Mouse (Mus musculus): ENCODE measurements at regions not wholly inside any gene's neighbourhood (a gene's known extent, or its start where the extent isn't known, plus 50 kb on each side); places are given as distances from the start of the nearest gene placed in this dataset.

DNA sequence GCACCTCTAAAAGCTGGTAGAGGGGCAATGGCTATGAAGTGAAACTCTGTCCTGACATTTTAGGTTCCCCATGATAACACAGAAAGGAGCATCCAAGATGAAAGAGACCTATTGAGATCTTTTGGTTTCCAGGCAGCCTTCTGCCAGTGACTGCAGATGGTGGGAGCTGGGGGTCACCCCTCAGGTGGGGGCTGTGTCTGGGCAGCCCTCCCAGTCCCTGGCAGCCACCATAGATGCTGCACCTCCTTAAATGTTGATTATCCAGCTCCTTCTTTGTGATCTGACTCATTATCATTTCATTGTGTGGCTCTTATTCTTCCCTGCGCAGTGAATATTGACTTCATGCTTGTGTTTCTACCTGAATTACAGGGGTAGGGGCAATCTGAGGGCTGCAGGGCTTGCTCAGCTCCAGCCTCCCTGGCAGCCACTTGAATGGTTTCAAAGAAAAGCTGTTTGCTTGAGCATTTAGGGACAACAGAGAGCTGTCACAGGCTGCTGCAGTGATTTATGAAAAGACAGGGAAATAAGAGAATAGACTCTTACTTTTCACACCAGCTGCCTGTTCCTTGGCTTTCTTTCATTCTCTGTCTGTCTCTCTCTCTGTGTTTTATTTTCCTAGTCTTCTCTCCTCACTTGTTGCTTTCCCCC, 113.1 kb upstream of the Jag1 start:
- DNase-seq (ENCODE audit: low spot score), result no peak
- ATAC-seq (ENCODE audit: low read depth), result no peak
- 67% methylated on average over 1 of the region's 1 CpGs for WGBS

DNA sequence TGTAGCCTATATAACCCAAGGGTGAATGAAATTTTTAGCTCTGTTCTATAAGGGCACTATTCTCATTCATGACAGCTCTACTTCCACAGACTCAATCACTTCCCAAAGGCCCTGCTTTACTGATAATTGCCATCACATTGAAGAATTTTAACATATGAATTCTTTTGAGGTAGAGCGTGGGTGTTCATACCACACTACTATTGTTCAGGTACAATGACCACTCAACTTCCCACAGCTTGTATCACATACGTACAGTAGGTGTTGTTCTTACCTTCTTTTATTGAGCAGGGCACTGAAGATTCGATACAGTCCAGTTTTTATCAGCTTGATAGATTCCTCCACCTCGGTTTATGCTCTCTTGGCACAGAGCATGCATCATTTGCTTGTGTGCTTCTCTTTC, 111.1 kb upstream of the Jag1 start:
- Histone ChIP-seq H3K9me3 (ENCODE audit: control insufficient read depth, low read length) (no peaks in the 10 kb centered on the region), H3K4me3 (ENCODE audit: low read depth, low read length) (no peak overlapping the region), H3K4me1 (ENCODE audit: control insufficient read depth, insufficient read depth, low read length) (peaks cover 4% of the 10 kb centered on the region; the same call in 1 of the 2 replicates), H3K27ac (replicated peaks; ENCODE audit: low read depth, low read length) (no peak overlapping the region), H3K36me3 (ENCODE audit: control insufficient read depth, insufficient read depth, low read length) (no peaks in the 10 kb centered on the region), H3K9ac (ENCODE audit: low read depth, low read length) (no peak overlapping the region), H3K27me3 (replicated peaks; ENCODE audit: control insufficient read depth, insufficient read depth, low read length) (no peaks in the 10 kb centered on the region), H3K4me2 (ENCODE audit: low read depth, low read length) (no peak overlapping the region)
- ATAC-seq (ENCODE audit: low read depth) (no peak), DNase-seq (ENCODE audit: low spot score) (no peak)
- 87% methylated on average over 4 of the region's 4 CpGs for WGBS

More for the DNA sequence above, 113.1 kb upstream of the Jag1 start:
- Histone ChIP-seq H3K4me2 (ENCODE audit: low read depth, low read length) (no peak overlapping the region), H3K4me1 (ENCODE audit: control insufficient read depth, insufficient read depth, low read length) (peaks cover 4% of the 10 kb centered on the region; the same call in 1 of the 2 replicates), H3K9ac (ENCODE audit: low read depth, low read length) (no peak overlapping the region), H3K36me3 (ENCODE audit: control insufficient read depth, insufficient read depth, low read length) (no peaks in the 10 kb centered on the region), H3K27ac (replicated peaks; ENCODE audit: low read depth, low read length) (no peak overlapping the region), H3K4me3 (ENCODE audit: low read depth, low read length) (no peak overlapping the region), H3K27me3 (replicated peaks; ENCODE audit: control insufficient read depth, insufficient read depth, low read length) (no peaks in the 10 kb centered on the region), H3K9me3 (ENCODE audit: control insufficient read depth, low read length) (no peaks in the 10 kb centered on the region)

DNA sequence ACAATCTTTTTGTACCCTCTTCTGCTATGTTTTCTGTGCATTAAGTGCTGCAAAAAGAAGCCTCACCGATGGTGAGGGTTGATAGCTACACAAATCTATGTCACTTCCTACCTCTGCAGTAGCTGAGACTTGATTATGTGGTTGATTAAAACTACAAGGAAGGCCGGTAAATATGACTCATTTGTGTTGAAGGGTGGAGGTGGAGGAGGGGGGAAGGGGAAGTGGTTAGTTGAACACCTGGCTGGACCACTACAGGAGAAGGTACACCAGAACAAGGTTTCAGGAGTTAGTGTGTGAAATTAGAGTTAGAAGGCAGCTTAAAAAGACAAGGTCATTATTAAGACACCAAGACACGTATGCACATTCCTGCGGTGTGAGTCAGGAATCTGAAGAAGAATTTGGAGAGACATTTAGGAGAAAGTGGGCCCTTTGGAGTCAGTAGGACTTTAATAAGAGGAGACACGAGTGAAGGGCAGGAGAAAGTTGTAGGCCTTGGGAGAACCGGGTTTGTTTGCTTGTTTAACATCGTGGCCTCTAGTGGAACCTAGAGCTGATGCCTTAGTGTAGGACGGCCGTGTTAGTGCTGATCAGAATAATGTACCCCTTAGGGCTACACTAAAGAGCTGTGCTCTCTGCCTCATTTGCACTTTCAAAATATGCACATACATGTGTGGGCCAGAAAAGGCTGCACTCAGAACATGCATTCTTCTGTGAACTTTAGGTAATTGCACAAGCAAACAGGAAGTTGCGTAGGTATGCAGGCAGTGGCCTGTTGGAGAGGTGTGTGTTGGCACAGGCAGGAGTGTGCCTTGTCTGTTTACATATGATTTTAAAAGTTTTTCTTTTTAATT, 108.5 kb upstream of the Jag1 start:
- WGBS, result 64% methylated on average over 10 of the region's 10 CpGs
- H3K27me3 ChIP-seq (replicated peaks; ENCODE audit: control insufficient read depth, insufficient read depth, low read length), result no peaks in the 10 kb centered on the region
- DNase-seq (ENCODE audit: low spot score) (no peak), ATAC-seq (ENCODE audit: low read depth) (no peak)
- H3K9ac ChIP-seq (ENCODE audit: low read depth, low read length), result no peak overlapping the region
- H3K27ac ChIP-seq (replicated peaks; ENCODE audit: low read depth, low read length), result no peak overlapping the region
- no peak overlapping the region for H3K4me3 ChIP-seq (ENCODE audit: low read depth, low read length)
- no peak overlapping the region for H3K4me2 ChIP-seq (ENCODE audit: low read depth, low read length)
- no peaks in the 10 kb centered on the region for H3K9me3 ChIP-seq (ENCODE audit: control insufficient read depth, low read length)
- peaks cover 4% of the 10 kb centered on the region; the same call in 1 of the 2 replicates for H3K4me1 ChIP-seq (ENCODE audit: control insufficient read depth, insufficient read depth, low read length)
- H3K36me3 ChIP-seq (ENCODE audit: control insufficient read depth, insufficient read depth, low read length), result no peaks in the 10 kb centered on the region

DNA sequence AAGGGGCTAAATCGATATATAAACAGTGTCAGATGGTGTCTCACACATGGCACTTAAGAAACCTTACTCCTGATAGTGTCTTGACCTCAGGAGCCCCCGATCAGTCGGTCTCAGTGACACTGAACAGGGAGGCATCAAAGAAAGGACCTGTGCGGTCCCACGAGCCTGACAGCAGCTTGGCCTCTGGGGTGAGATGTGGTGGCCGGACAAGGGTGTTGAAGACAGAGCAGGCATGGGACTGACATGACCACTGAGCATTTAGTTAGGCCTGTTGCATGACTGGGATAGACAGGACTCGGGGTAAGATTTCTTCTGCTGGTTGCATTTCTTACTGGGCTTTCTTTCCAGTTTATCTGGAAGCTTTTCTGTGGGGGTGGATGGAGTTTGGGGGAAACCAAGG, 99.3 kb upstream of the Jag1 start:
- ATAC-seq (ENCODE audit: low read depth) (no peak), DNase-seq (ENCODE audit: low spot score) (no peak)
- Histone ChIP-seq H3K4me1 (ENCODE audit: control insufficient read depth, insufficient read depth, low read length) (no peaks in the 10 kb centered on the region), H3K9me3 (ENCODE audit: control insufficient read depth, low read length) (no peaks in the 10 kb centered on the region), H3K4me2 (ENCODE audit: low read depth, low read length) (no peak overlapping the region), H3K9ac (ENCODE audit: low read depth, low read length) (no peak overlapping the region), H3K27ac (replicated peaks; ENCODE audit: low read depth, low read length) (no peak overlapping the region), H3K27me3 (replicated peaks; ENCODE audit: control insufficient read depth, insufficient read depth, low read length) (no peaks in the 10 kb centered on the region), H3K36me3 (ENCODE audit: control insufficient read depth, insufficient read depth, low read length) (no peaks in the 10 kb centered on the region), H3K4me3 (ENCODE audit: low read depth, low read length) (no peak overlapping the region)
- WGBS, result 40% methylated on average over 7 of the region's 7 CpGs

DNA sequence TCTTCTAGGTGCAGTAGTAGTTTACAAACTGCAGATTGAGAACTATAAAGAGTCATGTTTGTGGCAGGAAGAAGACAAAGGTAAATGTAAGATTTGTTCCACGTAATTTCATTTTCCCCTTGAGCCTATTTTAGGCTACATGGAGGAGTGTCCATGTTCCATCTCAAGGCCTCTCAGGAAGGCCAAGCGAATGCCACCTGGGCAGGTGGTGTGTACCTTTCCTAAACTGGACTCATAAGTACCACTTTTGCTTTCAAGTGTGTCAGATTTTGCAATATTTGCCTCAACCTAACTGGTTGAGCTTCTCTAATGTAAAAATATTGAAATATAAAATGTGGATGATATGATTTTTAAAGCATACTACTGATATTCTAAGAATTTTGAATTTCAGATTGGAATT, 91.4 kb upstream of the Jag1 start:
- Histone ChIP-seq H3K9me3 (ENCODE audit: control insufficient read depth, low read length) (no peaks in the 10 kb centered on the region), H3K4me1 (ENCODE audit: control insufficient read depth, insufficient read depth, low read length) (0 out of 2 replicates have a peak, but pooled peaks cover 5% of the 10 kb centered on the region), H3K27ac (replicated peaks; ENCODE audit: low read depth, low read length) (no peak overlapping the region), H3K9ac (ENCODE audit: low read depth, low read length) (no peak overlapping the region), H3K27me3 (replicated peaks; ENCODE audit: control insufficient read depth, insufficient read depth, low read length) (no peaks in the 10 kb centered on the region), H3K4me3 (ENCODE audit: low read depth, low read length) (no peak overlapping the region), H3K4me2 (ENCODE audit: low read depth, low read length) (no peak overlapping the region), H3K36me3 (ENCODE audit: control insufficient read depth, insufficient read depth, low read length) (no peaks in the 10 kb centered on the region)
- 93% methylated on average over 2 of the region's 2 CpGs for WGBS
- DNase-seq (ENCODE audit: low spot score) (no peak), ATAC-seq (ENCODE audit: low read depth) (no peak)

DNA sequence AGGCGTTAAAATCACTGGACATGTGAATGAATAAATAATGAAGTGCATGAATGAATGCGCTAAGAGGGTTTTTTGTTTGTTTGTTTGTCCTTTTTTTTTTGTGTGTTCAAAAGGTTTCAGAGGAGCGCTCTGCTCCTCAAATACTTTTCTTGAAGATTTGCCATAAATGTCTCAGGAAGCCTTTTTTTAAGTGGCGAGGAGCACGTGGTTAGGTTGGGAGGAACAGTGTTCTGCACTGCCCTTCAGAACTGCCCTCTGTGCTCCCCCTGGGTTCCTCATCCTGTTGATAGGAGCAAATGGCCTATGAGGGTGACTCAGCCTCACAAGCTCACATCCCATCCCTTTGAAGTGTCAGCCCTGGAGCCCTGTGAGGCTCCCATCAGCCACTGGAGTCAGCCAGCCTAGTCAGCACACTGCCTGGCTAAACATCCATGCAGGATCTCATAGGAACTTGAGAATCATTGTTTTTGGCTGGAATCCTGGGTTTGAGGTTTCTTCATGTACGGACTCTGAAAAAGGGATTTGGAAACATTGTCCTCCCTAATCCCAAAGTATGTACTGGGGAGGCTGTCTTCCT, 87.9 kb upstream of the Jag1 start:
- no peaks in the 10 kb centered on the region for H3K27me3 ChIP-seq (replicated peaks; ENCODE audit: control insufficient read depth, insufficient read depth, low read length)
- no peak overlapping the region for H3K9ac ChIP-seq (ENCODE audit: low read depth, low read length)
- DNase-seq (ENCODE audit: low spot score), result peak; percentile 88
- H3K4me1 ChIP-seq (ENCODE audit: control insufficient read depth, insufficient read depth, low read length), result 0 out of 2 replicates have a peak, but pooled peaks cover 5% of the 10 kb centered on the region
- no peak overlapping the region for H3K4me3 ChIP-seq (ENCODE audit: low read depth, low read length)
- H3K9me3 ChIP-seq (ENCODE audit: control insufficient read depth, low read length), result no peaks in the 10 kb centered on the region
- no peaks in the 10 kb centered on the region for H3K36me3 ChIP-seq (ENCODE audit: control insufficient read depth, insufficient read depth, low read length)
- no peak overlapping the region for H3K27ac ChIP-seq (replicated peaks; ENCODE audit: low read depth, low read length)
- WGBS, result 71% methylated on average over 6 of the region's 6 CpGs
- H3K4me2 ChIP-seq (ENCODE audit: low read depth, low read length), result no peak overlapping the region
- peak; percentile 79 for ATAC-seq (ENCODE audit: low read depth)

DNA sequence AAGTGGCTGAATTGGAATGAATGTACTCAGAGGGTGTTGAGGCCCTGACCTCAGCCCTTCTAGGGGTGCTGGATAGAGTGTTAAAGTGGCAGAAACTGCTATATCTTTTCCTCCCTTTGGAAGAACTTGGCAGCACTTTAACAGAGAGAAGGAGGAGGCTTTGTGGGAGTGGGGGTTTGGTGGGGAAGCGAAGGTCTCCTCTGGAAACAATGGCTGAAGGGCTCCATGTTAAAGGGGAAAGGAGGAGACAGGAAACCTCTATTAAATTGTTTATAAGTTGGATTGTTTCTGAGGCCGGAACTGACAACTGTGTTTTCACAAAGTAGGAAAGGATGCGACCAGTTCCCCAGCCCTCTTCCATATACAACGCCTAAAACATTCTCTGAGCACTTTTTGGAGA, 83.7 kb upstream of the Jag1 start:
- no peak overlapping the region for H3K27ac ChIP-seq (replicated peaks; ENCODE audit: low read depth, low read length)
- no peak overlapping the region for H3K4me2 ChIP-seq (ENCODE audit: low read depth, low read length)
- H3K36me3 ChIP-seq (ENCODE audit: control insufficient read depth, insufficient read depth, low read length), result no peaks in the 10 kb centered on the region
- H3K9me3 ChIP-seq (ENCODE audit: control insufficient read depth, low read length), result no peaks in the 10 kb centered on the region
- 0 out of 2 replicates have a peak, but pooled peaks cover 5% of the 10 kb centered on the region for H3K4me1 ChIP-seq (ENCODE audit: control insufficient read depth, insufficient read depth, low read length)
- DNase-seq (ENCODE audit: low spot score) (no peak), ATAC-seq (ENCODE audit: low read depth) (no peak)
- H3K9ac ChIP-seq (ENCODE audit: low read depth, low read length), result no peak overlapping the region
- H3K4me3 ChIP-seq (ENCODE audit: low read depth, low read length), result no peak overlapping the region
- WGBS, result 89% methylated on average over 4 of the region's 4 CpGs
- no peaks in the 10 kb centered on the region for H3K27me3 ChIP-seq (replicated peaks; ENCODE audit: control insufficient read depth, insufficient read depth, low read length)

DNA sequence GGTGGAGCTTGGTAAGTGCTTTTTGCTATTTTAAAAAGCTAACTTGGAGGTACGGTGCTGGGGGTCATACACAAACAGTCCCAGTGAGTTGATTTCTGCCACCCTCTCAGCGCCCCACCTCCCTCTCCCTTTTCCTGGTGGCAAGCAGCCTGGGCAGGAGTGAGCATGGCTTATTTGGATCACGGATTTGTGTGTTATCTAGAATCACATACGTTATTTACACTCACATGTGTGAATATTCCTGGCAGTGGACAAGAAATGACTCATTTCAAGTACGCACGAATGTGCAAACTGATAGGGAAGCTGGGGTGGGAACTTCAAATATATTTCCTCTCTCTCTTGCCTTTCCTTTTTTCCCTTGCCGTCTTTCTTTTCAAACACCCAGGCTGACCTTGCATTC, 75.7 kb upstream of the Jag1 start:
- no peaks in the 10 kb centered on the region for H3K36me3 ChIP-seq (ENCODE audit: control insufficient read depth, insufficient read depth, low read length)
- H3K9me3 ChIP-seq (ENCODE audit: control insufficient read depth, low read length), result no peaks in the 10 kb centered on the region
- no peak overlapping the region for H3K4me3 ChIP-seq (ENCODE audit: low read depth, low read length)
- DNase-seq (ENCODE audit: low spot score) (no peak), ATAC-seq (ENCODE audit: low read depth) (no peak)
- H3K4me2 ChIP-seq (ENCODE audit: low read depth, low read length), result no peak overlapping the region
- 74% methylated on average over 7 of the region's 7 CpGs for WGBS
- no peak overlapping the region for H3K9ac ChIP-seq (ENCODE audit: low read depth, low read length)
- H3K27ac ChIP-seq (replicated peaks; ENCODE audit: low read depth, low read length), result no peak overlapping the region
- no peaks in the 10 kb centered on the region for H3K4me1 ChIP-seq (ENCODE audit: control insufficient read depth, insufficient read depth, low read length)
- H3K27me3 ChIP-seq (replicated peaks; ENCODE audit: control insufficient read depth, insufficient read depth, low read length), result no peaks in the 10 kb centered on the region
